Mouse (Mus musculus) stomach, embryonic 15.5 days (tissue): Measurements from ENCODE around the gene Eftud2. TPM values are rescaled to one million over a fixed set of nuclear protein-coding genes. Genes with fewer than 3 reads are reported as not detected.

Source experiments
- ATAC-seq: fragments of 200-750 bp; cut with Nextera tagmentation; 2 replicates; pipeline ENCODE4 v1.8.0; 2017; ENCODE audit warnings: low read depth, moderate number of reproducible peaks, moderate TSS enrichment; ENCODE audit not compliant: insufficient read depth, low FRiP score
- H3K27ac ChIP-seq: fragments of 300-500 bp; sonication (generic); 2 replicates; pipeline ENCODE4 v1.5.1; 2015; ENCODE audit warnings: mild to moderate bottlenecking, inconsistent platforms
- H3K27me3 ChIP-seq: fragments of 300-500 bp; sonication (generic); replicated peaks from 2 replicates; pipeline ENCODE4 v1.6.1; 2015; ENCODE audit warnings: inconsistent platforms
- H3K36me3 ChIP-seq: fragments of 300-500 bp; sonication (generic); 2 replicates; pipeline ENCODE4 v1.6.1; 2015; ENCODE audit warnings: inconsistent platforms
- H3K4me1 ChIP-seq: fragments of 300-500 bp; sonication (generic); 2 replicates; pipeline ENCODE4 v1.6.1; 2015; ENCODE audit warnings: inconsistent platforms
- H3K4me2 ChIP-seq: fragments of 300-500 bp; sonication (generic); 2 replicates; pipeline ENCODE4 v1.6.1; 2015; ENCODE audit warnings: mild to moderate bottlenecking, inconsistent platforms
- H3K4me3 ChIP-seq: fragments of 300-500 bp; sonication (generic); replicated peaks from 2 replicates; pipeline ENCODE4 v1.5.1; 2015; ENCODE audit warnings: inconsistent platforms
- H3K9ac ChIP-seq: fragments of 300-500 bp; sonication (generic); 2 replicates; pipeline ENCODE4 v1.6.1; 2015; ENCODE audit warnings: inconsistent platforms
- H3K9me3 ChIP-seq: fragments of 300-500 bp; sonication (generic); 2 replicates; pipeline ENCODE4 v1.6.1; 2016; ENCODE audit warnings: inconsistent platforms
- WGBS: fragments of 180-500 bp; shearing (Covaris S2); methylation state at CpG from one replicate; pipeline ENCODE4 v1.1.7; 2015; 5-methylcytosine and 5-hydroxymethylcytosine counted together
- polyA plus RNA-seq: library from polyadenylated mRNA; unstranded; fragments of >200 nt; fragmentation: Nextera tagmentation; extraction: Ambion mirVana; gene quantifications from 2 replicates; pipeline ENCODE4 v1.2.1, GENCODE M21; 2015

Gene Eftud2
- polyA plus RNA-seq, 1 experiment from 2014 or later = 155 TPM

GRCm38 (mm10) chr11:102834219-102834618 is 46.6 kb downstream of the Eftud2 start:
- Histone ChIP-seq H3K4me2 (no peak overlapping the region), H3K36me3 (0 out of 2 replicates have a peak, but pooled peaks cover 22% of the 10 kb centered on the region), H3K4me1 (0 out of 2 replicates have a peak, but pooled peaks cover 7% of the 10 kb centered on the region), H3K9me3 (no peaks in the 10 kb centered on the region), H3K27me3 (no peaks in the 10 kb centered on the region), H3K27ac (no peak overlapping the region), H3K4me3 (no peak overlapping the region), H3K9ac (no peak overlapping the region)
- ATAC-seq = no peak
- WGBS = 81% methylated on average over 10 of the region's 10 CpGs

- H3K9me3 ChIP-seq = no peaks in the 10 kb centered on the region
- 0 out of 2 replicates have a peak, but pooled peaks cover 11% of the 10 kb centered on the region for H3K36me3 ChIP-seq
- WGBS = 51% methylated on average over 18 of the region's 18 CpGs
- H3K9ac ChIP-seq = no peak overlapping the region
- peak; percentile 35; the same call in 1 of the 2 replicates for ATAC-seq
- H3K4me3 ChIP-seq = no peak overlapping the region
- H3K27me3 ChIP-seq = no peaks in the 10 kb centered on the region
- H3K4me1 ChIP-seq = 0 out of 2 replicates have a peak, but pooled peaks cover 7% of the 10 kb centered on the region
- H3K27ac ChIP-seq = no peak overlapping the region
- no peak overlapping the region for H3K4me2 ChIP-seq
Measured at GRCm38 (mm10) chr11:102832700-102833297, 48.0 kb downstream of the Eftud2 start.

GRCm38 (mm10) chr11:102830276-102830675 is 50.5 kb downstream of the Eftud2 start:
- no peak overlapping the region for H3K4me2 ChIP-seq
- H3K36me3 ChIP-seq = no peaks in the 10 kb centered on the region
- no peak overlapping the region for H3K9ac ChIP-seq
- no peaks in the 10 kb centered on the region for H3K9me3 ChIP-seq
- WGBS = 63% methylated on average over 4 of the region's 4 CpGs
- no peak overlapping the region for H3K27ac ChIP-seq
- H3K4me3 ChIP-seq = no peak overlapping the region
- ATAC-seq = no peak
- H3K27me3 ChIP-seq = no peaks in the 10 kb centered on the region
- 0 out of 2 replicates have a peak, but pooled peaks cover 7% of the 10 kb centered on the region for H3K4me1 ChIP-seq

- 63% methylated on average over 4 of the region's 4 CpGs for WGBS
- no peaks in the 10 kb centered on the region for H3K27me3 ChIP-seq
- H3K9me3 ChIP-seq = no peaks in the 10 kb centered on the region
- no peak overlapping the region for H3K4me3 ChIP-seq
- H3K36me3 ChIP-seq = no peaks in the 10 kb centered on the region
- no peak overlapping the region for H3K27ac ChIP-seq
- H3K9ac ChIP-seq = no peak overlapping the region
- no peak for ATAC-seq
- no peak overlapping the region for H3K4me2 ChIP-seq
- H3K4me1 ChIP-seq = no peaks in the 10 kb centered on the region
Measured at GRCm38 (mm10) chr11:102827097-102827496, 53.7 kb downstream of the Eftud2 start.

DNA sequence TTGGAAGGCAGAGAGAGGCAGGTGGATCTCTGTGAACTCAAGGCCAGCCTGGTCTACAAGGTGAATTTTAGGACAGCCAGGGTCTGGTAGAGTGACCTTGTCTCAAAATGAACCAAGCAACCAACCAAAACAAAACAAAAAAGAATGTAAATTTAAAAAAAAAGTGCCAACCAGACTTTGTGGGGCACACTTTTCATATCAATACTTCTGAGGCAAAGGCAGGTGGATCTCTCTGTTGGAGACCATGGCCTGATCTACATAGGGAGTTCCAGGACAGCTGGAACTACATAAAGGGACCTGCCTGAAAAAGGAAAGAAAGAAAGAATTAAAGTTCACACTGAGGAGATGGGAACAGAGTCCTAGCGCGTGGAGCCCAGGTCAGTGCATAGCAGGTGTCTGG is 54.3 kb downstream of the Eftud2 start:
- Histone ChIP-seq H3K27me3 (no peaks in the 10 kb centered on the region), H3K27ac (no peak overlapping the region), H3K9me3 (no peaks in the 10 kb centered on the region), H3K4me2 (no peak overlapping the region), H3K4me3 (no peak overlapping the region), H3K4me1 (no peaks in the 10 kb centered on the region), H3K9ac (no peak overlapping the region), H3K36me3 (no peaks in the 10 kb centered on the region)
- WGBS = 75% methylated on average over 2 of the region's 2 CpGs
- no peak for ATAC-seq

DNA sequence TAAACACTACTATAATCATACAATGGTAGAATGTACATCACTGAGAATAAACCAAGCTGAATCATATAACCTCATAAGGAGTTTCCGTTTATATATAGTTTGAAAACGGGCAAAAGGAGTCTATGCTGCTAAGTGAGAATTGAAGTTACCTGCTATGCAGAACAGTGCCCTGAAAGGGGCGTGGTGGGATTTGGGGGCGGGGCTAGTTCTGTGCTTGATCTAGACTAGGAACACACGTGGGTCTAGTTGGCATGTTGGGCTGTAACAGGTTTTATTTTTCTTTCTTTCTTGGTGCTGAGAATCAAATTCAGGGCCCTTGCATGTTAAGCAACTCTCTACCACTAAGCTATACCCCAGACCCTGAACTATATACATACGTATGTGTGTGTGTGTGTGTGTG is 59.6 kb downstream of the Eftud2 start:
- 42% methylated on average over 6 of the region's 6 CpGs for WGBS
- 0 out of 2 replicates have a peak, but pooled peaks cover 10% of the 10 kb centered on the region for H3K4me1 ChIP-seq
- H3K9me3 ChIP-seq = no peaks in the 10 kb centered on the region
- no peaks in the 10 kb centered on the region for H3K27me3 ChIP-seq
- H3K27ac ChIP-seq = no peak overlapping the region
- H3K9ac ChIP-seq = no peak overlapping the region
- no peak overlapping the region for H3K4me2 ChIP-seq
- no peaks in the 10 kb centered on the region for H3K36me3 ChIP-seq
- ATAC-seq = no peak
- no peak overlapping the region for H3K4me3 ChIP-seq

DNA sequence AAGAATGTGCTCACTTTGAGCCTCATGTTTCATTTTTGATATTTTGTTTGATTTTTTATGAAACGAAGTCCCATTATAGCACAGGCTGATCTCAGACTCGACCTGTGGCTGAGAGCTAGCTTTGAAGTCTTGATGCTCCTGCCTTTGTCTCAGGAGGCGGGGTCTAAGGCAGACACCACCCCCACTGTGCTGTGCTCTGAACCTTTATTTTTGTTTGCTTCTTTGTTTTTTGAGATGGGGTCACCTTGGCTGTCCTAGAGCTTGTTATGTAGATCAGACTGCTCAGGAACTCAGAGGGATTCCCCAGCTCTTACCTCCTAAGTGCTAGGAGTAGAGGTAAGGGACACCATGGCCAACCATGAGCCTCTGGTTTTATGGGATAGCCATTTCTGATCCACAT is 60.4 kb downstream of the Eftud2 start:
- Histone ChIP-seq H3K27me3 (no peaks in the 10 kb centered on the region), H3K27ac (no peak overlapping the region), H3K36me3 (no peaks in the 10 kb centered on the region), H3K4me1 (0 out of 2 replicates have a peak, but pooled peaks cover 16% of the 10 kb centered on the region), H3K9me3 (no peaks in the 10 kb centered on the region), H3K4me2 (no peak overlapping the region), H3K9ac (no peak overlapping the region), H3K4me3 (no peak overlapping the region)
- 23% methylated on average over 3 of the region's 3 CpGs for WGBS
- no peak for ATAC-seq

- H3K4me2 ChIP-seq = peak overlapping the region; percentile 89
- peak overlapping the region; percentile 84 for H3K4me3 ChIP-seq
- peak overlapping the region; percentile 98 for H3K27ac ChIP-seq
- H3K9me3 ChIP-seq = no peaks in the 10 kb centered on the region
- H3K4me1 ChIP-seq = 0 out of 2 replicates have a peak, but pooled peaks cover 16% of the 10 kb centered on the region
- no peaks in the 10 kb centered on the region for H3K27me3 ChIP-seq
- H3K9ac ChIP-seq = no peak overlapping the region; the same call in 1 of the 2 replicates
- 5% methylated on average over 14 of the region's 14 CpGs for WGBS
- H3K36me3 ChIP-seq = no peaks in the 10 kb centered on the region
- no peak; the same call in 1 of the 2 replicates for ATAC-seq
Measured at GRCm38 (mm10) chr11:102819783-102820385, 60.9 kb downstream of the Eftud2 start.

DNA sequence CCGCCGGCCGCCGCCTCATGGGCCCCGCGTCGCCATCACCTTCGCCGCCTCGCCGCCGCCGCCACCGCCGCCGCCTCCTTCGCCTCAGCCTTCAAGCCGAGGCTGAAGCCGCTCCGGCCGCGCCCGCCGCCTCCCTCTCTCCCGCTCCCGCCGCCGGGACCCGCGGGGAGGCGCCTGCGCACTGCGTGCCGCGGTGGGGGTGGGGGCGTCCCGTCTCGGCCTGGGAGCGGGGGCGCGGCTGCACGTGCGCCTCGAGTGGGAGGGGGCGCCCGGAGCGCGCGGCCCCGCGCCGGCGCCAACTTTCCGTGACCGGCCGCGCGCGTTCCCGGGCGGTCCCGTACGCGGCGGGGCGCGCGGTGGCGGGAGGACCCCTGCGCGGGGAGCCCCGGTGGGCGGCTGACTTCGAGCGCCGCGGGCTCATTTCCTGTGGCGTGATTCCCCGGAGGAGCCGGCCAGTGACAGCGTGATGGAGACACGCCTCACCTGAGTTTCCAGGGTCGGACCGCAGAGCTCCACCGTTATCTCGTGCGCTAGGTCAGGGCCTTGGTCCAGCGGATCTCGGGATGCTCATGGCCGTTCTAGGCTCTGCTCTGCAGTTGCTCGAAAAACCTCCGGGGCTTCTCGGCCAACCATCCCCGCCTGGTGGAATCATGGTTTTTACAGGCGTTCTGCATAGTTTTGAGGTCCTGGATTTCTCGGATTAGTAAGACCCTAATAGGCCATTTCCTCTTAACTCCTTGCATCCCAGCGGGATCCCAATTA is 61.6 kb downstream of the Eftud2 start, which contains the start of gene Gjc1:
Gjc1 (minus strand) TSS at position 680 of the 762 bp plus-strand sequence.
- H3K9ac ChIP-seq = peak within 1 kb of the TSS; percentile 98
- H3K4me3 ChIP-seq = peak within 1 kb of the TSS; percentile 84
- under 1% methylated on average over 63 of the region's 97 CpGs for WGBS
- H3K27me3 ChIP-seq = no peaks in the 10 kb centered on the region
- peak; percentile 86 for ATAC-seq
- H3K4me1 ChIP-seq = 0 out of 2 replicates have a peak, but pooled peaks cover 16% of the 10 kb centered on the region
- peak within 1 kb of the TSS; percentile 98 for H3K27ac ChIP-seq
- H3K9me3 ChIP-seq = no peaks in the 10 kb centered on the region
- H3K4me2 ChIP-seq = peak within 1 kb of the TSS; percentile 89
- H3K36me3 ChIP-seq = no peaks in the 10 kb centered on the region

- peak overlapping the region; percentile 98 for H3K9ac ChIP-seq
- peak overlapping the region; percentile 84 for H3K4me3 ChIP-seq
- H3K4me2 ChIP-seq = peak overlapping the region; percentile 89
- WGBS = under 1% methylated on average over 63 of the region's 92 CpGs
- H3K27ac ChIP-seq = peak overlapping the region; percentile 98
- ATAC-seq = peak; percentile 41; the same call in 1 of the 2 replicates
- H3K27me3 ChIP-seq = no peaks in the 10 kb centered on the region
- no peaks in the 10 kb centered on the region for H3K9me3 ChIP-seq
- H3K36me3 ChIP-seq = no peaks in the 10 kb centered on the region
- 0 out of 2 replicates have a peak, but pooled peaks cover 16% of the 10 kb centered on the region for H3K4me1 ChIP-seq
Measured at GRCm38 (mm10) chr11:102818121-102819020, 62.4 kb downstream of the Eftud2 start.

- no peaks in the 10 kb centered on the region for H3K9me3 ChIP-seq
- no peak overlapping the region for H3K27ac ChIP-seq
- H3K4me3 ChIP-seq = no peak overlapping the region
- no peak for ATAC-seq
- 0 out of 2 replicates have a peak, but pooled peaks cover 16% of the 10 kb centered on the region for H3K4me1 ChIP-seq
- H3K36me3 ChIP-seq = no peaks in the 10 kb centered on the region
- H3K27me3 ChIP-seq = no peaks in the 10 kb centered on the region
- no peak overlapping the region for H3K9ac ChIP-seq
- H3K4me2 ChIP-seq = no peak overlapping the region
Measured at GRCm38 (mm10) chr11:102814881-102815280, 65.9 kb downstream of the Eftud2 start.
